Mouse (Mus musculus): ENCODE results near the gene Gpc6.
"Not testable (repeated sequence)": the region's sequence is repeated elsewhere in the genome, so short reads cannot be mapped to it uniquely, and the experiment has no call there.

The Gpc6 gene

GRCm38 (mm10) chr14:117383188-117383587, 458.1 kb downstream of the Gpc6 start:
- DNase-seq: peak; percentile 36 to 50

GRCm38 (mm10) chr14:117384096-117384770, 459.1 kb downstream of the Gpc6 start:
- DNase-seq: peak; percentile 76 to 86

GRCm38 (mm10) chr14:117385731-117386270, 460.7 kb downstream of the Gpc6 start:
- no peak for DNase-seq

GRCm38 (mm10) chr14:117390794-117391320, 465.7 kb downstream of the Gpc6 start:
- DNase-seq: no peak

- no peak for DNase-seq
Observed at GRCm38 (mm10) chr14:117391412-117391811, 466.3 kb downstream of the Gpc6 start.

- no peak for DNase-seq
Observed at GRCm38 (mm10) chr14:117397165-117397564, 472.1 kb downstream of the Gpc6 start.

GRCm38 (mm10) chr14:117407824-117408524, 482.9 kb downstream of the Gpc6 start:
- DNase-seq: no peak

- DNase-seq: no peak
Observed at GRCm38 (mm10) chr14:117408525-117408835, 483.4 kb downstream of the Gpc6 start.

- DNase-seq: no peak
Observed at GRCm38 (mm10) chr14:117409778-117410177, 484.7 kb downstream of the Gpc6 start.

GRCm38 (mm10) chr14:117410511-117410910, 485.4 kb downstream of the Gpc6 start:
- no peak for DNase-seq

- no peak for DNase-seq
Observed at GRCm38 (mm10) chr14:117415045-117415444, 489.9 kb downstream of the Gpc6 start.

GRCm38 (mm10) chr14:117419561-117420218, 494.6 kb downstream of the Gpc6 start:
- DNase-seq: no peak

- no peak for DNase-seq
Observed at GRCm38 (mm10) chr14:117421170-117421569, 496.1 kb downstream of the Gpc6 start.

GRCm38 (mm10) chr14:117426116-117426515, 501.0 kb downstream of the Gpc6 start:
- peak in 1 of 2 experiments; percentile 35 for DNase-seq

- DNase-seq: no peak
Observed at GRCm38 (mm10) chr14:117427776-117428175, 502.7 kb downstream of the Gpc6 start.

- peak; percentile 25 to 53 for DNase-seq
Observed at GRCm38 (mm10) chr14:117435739-117436138, 510.6 kb downstream of the Gpc6 start.

- not testable (repeated sequence) for DNase-seq
Observed at GRCm38 (mm10) chr14:117446675-117447231, 521.6 kb downstream of the Gpc6 start.

GRCm38 (mm10) chr14:117451391-117451991, 526.4 kb downstream of the Gpc6 start:
- no peak for DNase-seq

- DNase-seq: no peak
Observed at GRCm38 (mm10) chr14:117452150-117452549, 527.0 kb downstream of the Gpc6 start.

- DNase-seq: peak; percentile 63 to 65
Observed at GRCm38 (mm10) chr14:117473378-117473777, 548.3 kb downstream of the Gpc6 start.

- DNase-seq: peak; percentile 5 to 9
Observed at GRCm38 (mm10) chr14:117478879-117479278, 553.8 kb downstream of the Gpc6 start.

- no peak for DNase-seq
Observed at GRCm38 (mm10) chr14:117487161-117487754, 562.1 kb downstream of the Gpc6 start.
